Mouse (Mus musculus) megakaryocyte progenitor cell, adult 5-6 weeks (primary cell): ENCODE results near the gene Pmpcb. TPM values are rescaled to one million over a fixed set of nuclear protein-coding genes. Genes with fewer than 3 reads are reported as not detected.

Experiments used
- ATAC-seq: replicated peaks from 2 replicates; pipeline ENCODE4 v1.8.0; 2016; ENCODE audit warnings: mild to moderate bottlenecking, moderate TSS enrichment, inconsistent platforms; ENCODE audit not compliant: poor library complexity
- total RNA-seq, 2 experiments: library from RNA; stranded (forward) in 1 of 2; stranded (reverse) in 1 of 2; fragments of 157-497, 149-512 nt in 1 of 2; fragments of 200-1000 nt in 1 of 2; gene quantifications; 2 replicates each; pipeline versions ENCODE4 v1.2.3 to v1.2.4; 2015 to 2017

Gene Pmpcb
- total RNA-seq, 2 experiments from 2014 or later: 92.4 to 115 TPM

- no peak for ATAC-seq
These were observed 4.6 kb upstream of the Pmpcb start for GRCm38 (mm10) chr5:21732177-21732911.

- no peak for ATAC-seq
These were observed 4.0 kb upstream of the Pmpcb start for GRCm38 (mm10) chr5:21732930-21733329.

DNA sequence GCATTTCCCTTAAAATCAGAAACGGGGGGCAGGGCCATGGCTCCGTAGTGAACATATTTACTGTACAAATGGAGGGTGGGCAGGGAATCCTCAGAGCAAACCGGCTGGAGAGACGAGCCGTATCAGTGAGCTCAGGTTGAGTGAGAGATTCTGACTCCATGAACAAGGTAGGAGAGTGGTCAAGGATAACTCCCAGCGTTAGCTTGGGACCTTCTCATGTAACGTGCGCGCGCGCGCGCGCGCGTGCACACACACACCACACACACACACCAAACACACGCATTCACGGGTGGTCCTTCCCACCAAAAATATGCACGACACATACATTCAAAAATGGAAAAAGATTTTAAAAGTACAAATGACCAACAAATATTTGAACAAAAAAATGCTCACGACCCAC, 1.8 kb upstream of the Pmpcb start:
- ATAC-seq: no peak

DNA sequence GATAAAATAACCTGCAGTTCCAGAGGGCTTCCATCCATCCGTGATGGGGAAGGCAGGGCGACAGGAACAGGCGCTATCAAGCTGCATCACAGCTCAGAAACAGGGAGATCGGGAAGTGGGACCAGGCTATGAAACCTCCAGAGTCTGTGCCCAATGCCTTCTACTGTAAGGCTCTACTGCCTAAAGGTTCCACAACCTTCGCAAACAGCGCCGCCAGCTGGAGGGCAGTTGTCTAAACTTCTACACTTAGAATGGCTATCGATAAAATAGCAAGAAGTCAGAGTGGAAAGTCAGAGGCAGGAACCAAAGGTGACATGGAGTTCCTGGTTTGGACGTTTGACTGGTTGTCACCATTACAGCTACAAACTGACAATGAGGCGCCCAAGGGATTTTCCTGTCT, 1.4 kb upstream of the Pmpcb start:
- ATAC-seq: peak; percentile 78

DNA sequence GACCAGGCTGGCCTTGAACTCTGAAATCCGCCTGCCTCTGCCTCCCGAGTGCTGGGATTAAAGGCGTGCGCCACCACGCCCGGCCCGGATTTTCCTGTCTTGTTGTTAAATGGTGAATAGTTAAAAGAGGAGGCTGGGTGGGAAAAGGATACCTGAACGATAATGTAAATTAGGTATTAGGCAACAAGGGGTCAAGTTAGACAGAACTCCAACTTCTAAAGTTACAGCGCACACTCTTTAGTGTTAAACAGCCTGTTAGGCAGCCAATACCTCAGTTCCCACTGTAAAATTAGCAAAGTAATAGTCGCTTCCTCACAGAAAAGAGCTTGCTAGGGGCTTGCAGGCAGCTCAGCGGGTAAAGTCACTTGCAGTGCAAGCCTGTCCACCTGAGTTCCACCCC, 895 bp upstream of the Pmpcb start:
- no peak for ATAC-seq

DNA sequence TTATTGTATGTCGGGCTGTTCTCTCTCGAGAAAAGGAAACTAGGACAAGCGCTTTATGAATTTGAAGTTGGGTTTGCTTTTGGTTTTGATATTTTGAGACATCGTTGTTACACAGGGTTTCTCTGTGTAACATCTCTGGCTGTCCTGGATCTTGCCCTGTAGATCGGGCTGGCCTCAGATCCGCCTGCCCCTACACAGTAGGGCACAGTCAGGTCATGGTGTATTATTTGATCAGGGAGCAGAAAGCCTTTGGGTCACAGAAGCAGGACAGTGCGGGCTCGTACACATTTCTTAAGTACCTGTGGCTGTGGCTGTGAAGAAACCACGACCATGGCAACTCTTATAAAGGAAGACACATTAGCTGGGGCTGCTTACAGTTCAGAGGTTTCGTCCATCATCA, 679 bp downstream of the Pmpcb start:
- 0 out of 2 replicates have a peak, but pooled peaks have one; percentile 0 for ATAC-seq

GRCm38 (mm10) chr5:21739120-21739519, 2.2 kb downstream of the Pmpcb start:
- no peak for ATAC-seq

DNA sequence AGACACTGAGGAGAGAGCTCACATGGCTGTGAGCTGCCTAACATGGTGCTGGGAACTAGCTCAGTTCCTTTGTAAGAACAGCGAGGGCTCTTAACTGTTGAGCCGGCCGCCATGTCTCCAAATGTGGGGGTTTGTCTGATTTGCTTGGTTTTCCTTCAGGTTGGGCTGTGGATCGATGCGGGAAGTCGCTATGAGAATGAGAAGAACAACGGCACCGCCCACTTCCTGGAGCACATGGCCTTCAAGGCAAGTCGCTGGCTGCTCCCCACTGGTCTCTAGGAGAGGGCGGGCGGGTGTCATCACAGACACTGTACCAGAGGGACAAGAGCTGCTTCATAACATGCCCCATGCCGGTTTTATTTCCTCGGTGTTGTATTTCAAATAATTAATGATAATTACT, 2.9 kb downstream of the Pmpcb start:
- ATAC-seq: no peak

DNA sequence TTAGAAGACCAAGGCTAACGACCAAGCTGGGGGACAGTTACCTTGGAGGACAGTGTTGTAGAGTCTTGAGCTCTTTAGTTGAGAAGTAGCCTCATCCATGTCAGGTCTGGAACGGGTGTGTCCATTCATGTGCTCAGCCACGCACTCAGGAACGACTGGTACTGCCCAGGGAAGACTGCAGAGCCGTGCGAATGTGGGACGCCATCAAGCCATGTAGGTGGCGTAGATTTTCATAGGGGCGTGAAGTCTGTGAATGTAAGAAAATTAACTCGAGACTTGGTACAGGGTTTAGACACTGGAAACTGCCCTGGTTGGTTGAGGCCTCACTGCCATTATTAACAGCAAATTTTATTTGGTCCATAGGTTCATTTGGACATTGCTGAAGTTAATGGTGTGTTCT, 6.7 kb downstream of the Pmpcb start:
- no peak for ATAC-seq

GRCm38 (mm10) chr5:21744651-21745050, 7.7 kb downstream of the Pmpcb start:
- no peak for ATAC-seq

DNA sequence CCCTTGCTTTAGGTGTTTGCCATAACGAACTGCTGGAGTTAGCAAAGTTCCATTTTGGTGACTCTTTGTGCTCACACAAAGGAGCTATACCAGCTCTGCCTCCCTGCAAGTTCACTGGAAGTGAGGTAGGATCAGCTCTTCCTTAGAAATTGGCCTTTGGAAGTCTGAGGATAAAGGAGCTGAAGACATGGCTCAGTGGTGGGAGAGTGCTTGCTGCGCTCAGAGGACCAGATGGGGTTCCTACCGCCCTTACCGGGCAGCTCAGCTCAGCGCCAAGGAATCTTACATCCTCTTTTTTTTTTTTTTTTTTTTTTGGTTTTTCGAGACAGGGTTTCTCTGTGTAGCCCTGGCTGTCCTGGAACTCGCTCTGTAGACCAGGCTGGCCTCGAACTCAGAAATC, 9.0 kb downstream of the Pmpcb start:
- ATAC-seq: no peak

GRCm38 (mm10) chr5:21768506-21768905, 31.6 kb downstream of the Pmpcb start:
- ATAC-seq: no peak

DNA sequence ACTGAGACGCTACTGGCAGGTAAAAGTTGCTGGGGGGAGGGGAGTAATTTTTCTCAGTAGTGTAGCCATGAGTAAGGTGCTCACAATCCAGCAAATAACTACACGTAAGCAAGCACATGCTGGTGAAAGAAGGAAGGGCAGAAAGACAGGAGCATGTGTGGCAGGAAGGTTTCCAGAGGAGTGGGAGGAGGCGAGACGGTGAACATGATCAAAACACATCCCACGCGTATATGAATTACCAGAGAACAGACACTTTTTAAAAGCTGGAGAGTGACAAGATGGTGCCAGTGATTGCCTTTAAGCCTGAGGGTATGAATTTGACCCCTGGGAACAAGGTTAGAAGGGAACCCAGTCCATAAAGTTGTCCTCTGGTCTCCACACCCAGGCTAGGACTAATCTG, 32.9 kb downstream of the Pmpcb start:
- ATAC-seq: no peak

GRCm38 (mm10) chr5:21776491-21776890, 39.5 kb downstream of the Pmpcb start:
- no peak for ATAC-seq

GRCm38 (mm10) chr5:21784161-21785052, 47.5 kb downstream of the Pmpcb start:
- ATAC-seq: peak; percentile 21

DNA sequence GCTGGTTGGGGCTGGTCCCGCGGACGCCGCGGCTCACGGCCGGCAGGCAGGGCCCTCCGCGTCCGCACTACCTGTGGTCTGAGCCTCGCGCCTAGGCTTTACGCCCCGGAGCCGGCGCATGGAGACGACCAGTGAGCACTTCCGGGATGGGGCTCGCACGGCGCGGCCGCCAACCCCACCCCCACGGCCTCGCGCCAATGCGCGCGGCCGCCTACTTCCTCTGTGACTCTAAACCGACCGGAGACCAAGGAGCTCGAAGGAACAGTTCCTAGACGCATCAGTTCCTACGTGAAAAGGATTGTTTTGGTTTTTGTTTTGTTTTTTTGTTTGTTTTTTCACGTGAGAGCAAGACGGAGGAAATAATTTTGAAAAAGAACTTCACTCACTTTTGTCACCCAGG, 48.1 kb downstream of the Pmpcb start, which contains the start of the genes Dnajc2 and Psmc2:
TSS of gene Dnajc2 (minus strand) at position 199 of the 400 bp plus-strand sequence.
TSS of gene Psmc2 (plus strand) at position 231 of the 400 bp plus-strand sequence.
- ATAC-seq: peak; percentile 85

- no peak for ATAC-seq
These were observed 48.8 kb downstream of the Pmpcb start for GRCm38 (mm10) chr5:21785776-21786175.

DNA sequence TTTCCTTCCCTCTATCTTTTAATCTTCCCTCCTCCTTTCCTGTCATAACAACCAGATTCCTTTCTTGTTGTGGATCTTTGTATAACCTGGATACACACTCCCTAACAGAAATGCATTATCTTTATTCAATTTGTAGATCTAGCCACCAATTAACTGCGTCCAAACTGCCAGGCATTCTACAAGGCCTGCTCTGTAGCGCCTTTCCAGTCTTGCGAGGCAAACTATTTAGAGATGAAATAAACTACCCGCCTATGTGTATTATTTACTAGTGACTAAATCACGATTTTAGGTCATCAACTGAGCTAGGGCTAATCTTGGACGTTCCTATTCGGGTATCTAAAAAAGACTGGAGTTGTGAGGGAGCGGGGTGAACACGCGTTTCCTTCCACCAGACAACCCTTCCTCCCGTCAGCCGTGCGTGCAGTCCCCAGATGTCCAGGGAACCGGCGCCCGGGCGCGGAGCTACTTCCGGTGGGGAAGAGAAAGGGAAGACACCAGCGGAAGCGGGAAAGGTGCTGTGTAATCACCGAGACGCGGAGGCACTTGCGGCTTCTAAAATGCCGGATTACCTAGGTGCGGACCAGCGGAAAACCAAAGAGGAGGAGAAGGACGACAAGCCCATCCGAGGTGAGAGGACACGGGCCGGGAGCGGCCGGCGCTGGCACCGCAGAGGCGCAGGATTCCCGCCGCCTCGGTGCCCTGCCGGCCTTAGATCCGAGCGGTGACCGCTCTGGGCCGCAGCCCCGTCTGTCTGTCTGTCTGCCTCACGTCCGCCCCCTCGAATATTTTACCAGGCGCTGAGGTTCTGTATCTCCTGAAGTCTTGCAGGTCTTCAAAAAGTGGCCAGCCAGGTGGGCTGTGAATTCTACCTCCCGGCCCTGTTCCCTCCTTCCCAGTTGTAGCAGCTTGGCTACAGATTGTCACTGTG, 49.6 kb downstream of the Pmpcb start:
- peak; percentile 88 for ATAC-seq

GRCm38 (mm10) chr5:21787186-21788105, 50.5 kb downstream of the Pmpcb start:
- ATAC-seq: no peak

DNA sequence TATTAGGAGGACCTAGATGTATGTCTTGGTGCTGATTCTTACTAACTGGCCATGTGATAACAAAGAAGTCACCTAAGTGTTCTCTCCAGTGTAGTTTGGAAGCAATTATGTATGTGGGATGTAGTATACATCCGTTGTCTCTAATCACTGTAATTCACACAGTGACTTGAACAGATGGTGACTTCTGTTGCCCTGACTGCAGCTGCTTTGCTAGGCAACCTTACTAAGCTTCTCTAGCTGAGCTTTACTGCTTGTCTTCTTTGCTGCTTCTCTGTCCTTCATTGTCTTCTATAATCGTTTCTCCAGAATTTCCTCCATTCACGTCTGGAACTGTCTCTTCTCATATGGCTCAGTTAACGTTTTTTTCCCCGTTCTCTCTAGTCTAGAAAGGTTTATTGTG, 52.1 kb downstream of the Pmpcb start:
- no peak for ATAC-seq
